Mouse (Mus musculus): ENCODE measurements at regions not wholly inside any gene's neighbourhood (a gene's known extent, or its start where the extent isn't known, plus 50 kb on each side); places are given as distances from the start of the nearest gene placed in this dataset.

DNA sequence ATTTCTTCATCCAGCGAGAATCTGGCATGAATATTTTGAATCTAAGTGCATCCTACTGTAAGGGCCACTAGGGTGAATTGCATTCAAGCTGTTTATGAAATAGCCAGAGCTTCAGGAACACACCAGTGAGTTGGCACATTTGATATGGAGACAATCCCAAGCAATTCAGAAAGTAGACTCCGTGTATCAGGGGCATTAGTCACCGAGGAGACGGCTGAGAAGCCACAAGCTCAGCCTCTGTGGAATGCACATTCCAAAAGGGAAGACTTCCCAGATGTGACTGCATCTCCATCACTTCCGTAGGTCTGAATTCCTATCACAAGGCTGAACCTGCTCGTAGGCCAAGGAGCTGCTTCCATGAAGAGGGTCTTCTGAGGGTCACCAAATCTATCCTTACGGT is 177.6 kb upstream of the Ado start:
- TF ChIP-seq CTCF (IDR thresholded peaks at IDR 0.05; ENCODE audit: low read depth), result no peak
- TF ChIP-seq EP300 (IDR thresholded peaks at IDR 0.05; ENCODE audit: low read depth), result no peak

Data from liver, embryonic 14.5 days (tissue).